Mouse (Mus musculus) forebrain, embryonic 12.5 days (tissue): ENCODE data around the gene Fbxw8. TPM values are rescaled to one million over a fixed set of nuclear protein-coding genes. Genes with fewer than 3 reads are reported as not detected.

ENCODE experiments used
- ATAC-seq: fragments of 200-750 bp; cut with Nextera tagmentation; 2 replicates; pipeline ENCODE4 v1.8.0; 2017; ENCODE audit warnings: moderate TSS enrichment; ENCODE audit not compliant: low FRiP score
- H3K27ac ChIP-seq: fragments of 300-500 bp; sonication (generic); 2 replicates; pipeline ENCODE4 v1.5.1; 2016; ENCODE audit warnings: mild to moderate bottlenecking
- H3K27me3 ChIP-seq: fragments of 300-500 bp; sonication (generic); 2 replicates; pipeline ENCODE4 v1.6.1; 2016; ENCODE audit warnings: mild to moderate bottlenecking
- H3K36me3 ChIP-seq: fragments of 300-500 bp; sonication (generic); replicated peaks from 2 replicates; pipeline ENCODE4 v1.6.1; 2016; ENCODE audit warnings: mild to moderate bottlenecking
- H3K4me1 ChIP-seq: fragments of 300-500 bp; sonication (generic); 2 replicates; pipeline ENCODE4 v1.6.1; 2016
- H3K4me2 ChIP-seq: fragments of 300-500 bp; sonication (generic); 2 replicates; pipeline ENCODE4 v1.6.1; 2016; ENCODE audit warnings: mild to moderate bottlenecking, moderate library complexity
- H3K4me3 ChIP-seq: fragments of 300-500 bp; sonication (generic); replicated peaks from 2 replicates; pipeline ENCODE4 v1.5.1; 2016; ENCODE audit warnings: mild to moderate bottlenecking
- H3K9ac ChIP-seq: fragments of 300-500 bp; sonication (generic); 2 replicates; pipeline ENCODE4 v1.6.1; 2016; ENCODE audit warnings: mild to moderate bottlenecking
- H3K9me3 ChIP-seq: fragments of 300-500 bp; sonication (generic); 2 replicates; pipeline ENCODE4 v1.6.1; 2016
- WGBS: fragments of 180-500 bp; shearing (Covaris S2); methylation state at CpG from one replicate; pipeline ENCODE4 v1.1.7; 2016; 5-methylcytosine and 5-hydroxymethylcytosine counted together
- polyA plus RNA-seq: library from polyadenylated mRNA; unstranded; fragments of >200 nt; fragmentation: Nextera tagmentation; extraction: Ambion mirVana; gene quantifications from 2 replicates; pipeline ENCODE4 v1.2.1, GENCODE M21; 2016

Fbxw8 gene
- polyA plus RNA-seq, 1 experiment from 2014 or later, result 41.5 TPM

DNA sequence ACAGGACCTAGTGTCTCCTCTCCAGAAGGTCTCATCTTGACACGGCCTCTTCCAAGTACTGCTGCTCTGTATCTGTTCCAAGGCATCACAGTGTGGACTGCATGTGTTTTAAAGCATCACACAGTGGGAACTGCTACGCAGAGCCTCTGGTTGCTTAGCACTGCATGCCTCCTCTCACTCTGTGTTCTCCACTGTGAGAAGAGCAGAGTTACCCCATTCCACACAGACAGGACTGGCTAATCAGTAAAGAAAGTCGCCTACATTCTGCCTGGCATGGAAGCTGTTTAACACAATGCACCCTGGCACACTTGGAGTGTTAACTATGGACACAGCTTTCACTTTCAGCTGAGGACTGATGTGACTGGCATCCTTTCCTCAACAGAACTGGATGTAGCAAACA lies 58.9 kb downstream of the Fbxw8 start:
- Histone ChIP-seq H3K9me3 (no peaks in the 10 kb centered on the region), H3K9ac (no peak overlapping the region), H3K4me3 (no peak overlapping the region), H3K27me3 (no peaks in the 10 kb centered on the region), H3K4me2 (no peak overlapping the region), H3K4me1 (peaks cover 22% of the 10 kb centered on the region), H3K27ac (no peak overlapping the region), H3K36me3 (peaks cover 45% of the 10 kb centered on the region)
- no peak for ATAC-seq
- WGBS, result 91% methylated on average over 3 of the region's 3 CpGs

GRCm38 (mm10) chr5:118095849-118096248 lies 59.4 kb downstream of the Fbxw8 start:
- no peak overlapping the region for H3K9ac ChIP-seq
- no peaks in the 10 kb centered on the region for H3K27me3 ChIP-seq
- H3K4me2 ChIP-seq, result no peak overlapping the region
- H3K27ac ChIP-seq, result no peak overlapping the region
- 87% methylated on average over 4 of the region's 4 CpGs for WGBS
- H3K4me3 ChIP-seq, result no peak overlapping the region
- H3K4me1 ChIP-seq, result peaks cover 22% of the 10 kb centered on the region
- H3K9me3 ChIP-seq, result no peaks in the 10 kb centered on the region
- ATAC-seq, result no peak
- peaks cover 49% of the 10 kb centered on the region for H3K36me3 ChIP-seq

DNA sequence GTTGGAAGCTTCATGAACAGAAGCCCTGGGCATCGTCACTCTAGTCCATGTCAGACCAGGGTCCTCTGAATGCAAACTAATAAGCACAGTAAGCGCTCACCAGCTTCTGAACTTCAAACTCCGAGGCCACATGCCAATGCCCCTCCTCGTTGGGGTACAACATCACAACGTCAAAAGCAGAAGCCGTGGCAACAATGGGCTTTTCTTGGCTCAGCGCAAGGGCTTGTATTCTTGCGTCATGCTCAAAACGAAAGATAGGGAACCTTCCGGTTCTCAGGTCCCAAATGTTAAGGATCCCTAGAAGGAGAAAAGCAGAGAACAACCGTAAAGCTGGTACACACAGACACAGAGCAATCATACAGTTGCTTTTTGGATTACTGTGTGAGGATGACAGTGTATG lies 59.8 kb downstream of the Fbxw8 start:
- no peak overlapping the region for H3K4me2 ChIP-seq
- H3K9ac ChIP-seq, result no peak overlapping the region
- 87% methylated on average over 11 of the region's 11 CpGs for WGBS
- H3K9me3 ChIP-seq, result no peaks in the 10 kb centered on the region
- no peak for ATAC-seq
- H3K4me1 ChIP-seq, result peaks cover 19% of the 10 kb centered on the region
- no peak overlapping the region for H3K4me3 ChIP-seq
- H3K36me3 ChIP-seq, result peaks cover 54% of the 10 kb centered on the region
- H3K27ac ChIP-seq, result no peak overlapping the region
- no peaks in the 10 kb centered on the region for H3K27me3 ChIP-seq

- no peak overlapping the region for H3K4me3 ChIP-seq
- H3K9ac ChIP-seq, result no peak overlapping the region
- peak overlapping the region; percentile 9 for H3K27ac ChIP-seq
- 78% methylated on average over 11 of the region's 11 CpGs for WGBS
- no peaks in the 10 kb centered on the region for H3K27me3 ChIP-seq
- H3K9me3 ChIP-seq, result no peaks in the 10 kb centered on the region
- ATAC-seq, result no peak
- H3K4me2 ChIP-seq, result no peak overlapping the region
- peaks cover 19% of the 10 kb centered on the region for H3K4me1 ChIP-seq
- H3K36me3 ChIP-seq, result peaks cover 57% of the 10 kb centered on the region
These were observed 61.8 kb downstream of the Fbxw8 start for GRCm38 (mm10) chr5:118093321-118094035.

GRCm38 (mm10) chr5:118090837-118091236 lies 64.4 kb downstream of the Fbxw8 start:
- Histone ChIP-seq H3K4me3 (no peak overlapping the region), H3K36me3 (peaks cover 51% of the 10 kb centered on the region)
- WGBS, result 95% methylated on average over 2 of the region's 2 CpGs

DNA sequence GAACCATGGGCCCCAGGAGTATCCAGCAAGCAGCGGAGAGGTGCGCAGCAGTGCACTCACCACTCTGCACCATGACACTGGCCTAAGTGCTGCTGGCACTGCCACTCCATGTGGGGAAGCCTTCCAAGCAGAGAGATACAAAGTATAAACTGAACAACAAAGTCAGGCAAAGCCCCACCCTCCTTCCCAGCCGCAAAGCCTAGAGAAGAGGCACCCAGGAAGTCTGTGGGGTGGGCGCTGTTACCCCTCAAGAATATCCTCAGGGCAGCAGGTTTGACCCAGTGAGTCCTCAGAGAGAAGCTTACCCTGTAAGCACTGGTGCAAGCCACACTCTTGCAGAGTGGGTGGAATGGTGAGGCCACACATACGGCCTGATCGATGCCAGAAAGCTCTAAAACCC lies 65.2 kb downstream of the Fbxw8 start:
- peak overlapping the region; percentile 75 for H3K27ac ChIP-seq
- no peak; the same call in 1 of the 2 replicates for ATAC-seq

More at GRCm38 (mm10) chr5:118090837-118091236, 64.4 kb downstream of the Fbxw8 start:
- no peak overlapping the region for H3K27ac ChIP-seq
- H3K4me1 ChIP-seq, result peaks cover 24% of the 10 kb centered on the region
- no peak for ATAC-seq
- H3K9ac ChIP-seq, result no peak overlapping the region
- H3K9me3 ChIP-seq, result no peaks in the 10 kb centered on the region
- no peaks in the 10 kb centered on the region for H3K27me3 ChIP-seq
- no peak overlapping the region for H3K4me2 ChIP-seq

GRCm38 (mm10) chr5:118089102-118089501 lies 66.2 kb downstream of the Fbxw8 start:
- H3K9me3 ChIP-seq, result no peaks in the 10 kb centered on the region
- H3K9ac ChIP-seq, result peak overlapping the region; percentile 7; the same call in 1 of the 2 replicates
- no peak overlapping the region for H3K4me3 ChIP-seq
- H3K27ac ChIP-seq, result peak overlapping the region; percentile 75
- H3K36me3 ChIP-seq, result peaks cover 38% of the 10 kb centered on the region
- H3K27me3 ChIP-seq, result no peaks in the 10 kb centered on the region
- H3K4me2 ChIP-seq, result 0 out of 2 replicates have a peak overlapping the region, but pooled peaks have one; percentile 19
- peak; percentile 90 for ATAC-seq
- H3K4me1 ChIP-seq, result peaks cover 39% of the 10 kb centered on the region
- 39% methylated on average over 7 of the region's 7 CpGs for WGBS

More for the DNA sequence above, 65.2 kb downstream of the Fbxw8 start:
- H3K27me3 ChIP-seq, result no peaks in the 10 kb centered on the region
- H3K36me3 ChIP-seq, result peaks cover 48% of the 10 kb centered on the region
- H3K9ac ChIP-seq, result no peak overlapping the region
- no peak overlapping the region for H3K4me3 ChIP-seq
- peaks cover 29% of the 10 kb centered on the region for H3K4me1 ChIP-seq
- no peaks in the 10 kb centered on the region for H3K9me3 ChIP-seq
- H3K4me2 ChIP-seq, result no peak overlapping the region
- WGBS, result over 99% methylated on average over 6 of the region's 6 CpGs

GRCm38 (mm10) chr5:118086956-118087355 lies 68.3 kb downstream of the Fbxw8 start:
- Histone ChIP-seq H3K27me3 (no peaks in the 10 kb centered on the region), H3K4me3 (no peak overlapping the region), H3K27ac (no peak overlapping the region), H3K9me3 (no peaks in the 10 kb centered on the region), H3K36me3 (peaks cover 21% of the 10 kb centered on the region), H3K9ac (no peak overlapping the region), H3K4me2 (no peak overlapping the region), H3K4me1 (peaks cover 58% of the 10 kb centered on the region)
- 77% methylated on average over 7 of the region's 7 CpGs for WGBS
- ATAC-seq, result no peak

DNA sequence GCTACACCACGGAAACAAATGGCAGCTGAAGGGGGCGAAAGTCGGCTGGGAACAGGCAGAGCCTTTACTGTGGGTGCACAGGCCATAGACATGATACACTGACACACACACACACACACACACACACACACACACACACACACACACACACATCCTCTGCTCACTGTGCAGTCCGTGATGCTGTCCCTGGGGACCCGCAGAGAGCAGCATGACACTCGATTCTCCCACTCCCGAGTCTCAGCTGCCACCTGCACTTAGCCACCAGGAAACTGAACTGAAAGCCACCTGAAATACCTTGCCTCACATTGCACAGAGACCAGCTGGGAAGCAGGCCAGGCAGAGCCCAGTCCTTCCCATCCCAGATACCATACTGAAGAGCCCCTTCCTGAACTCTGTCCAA lies 70.0 kb downstream of the Fbxw8 start:
- Histone ChIP-seq H3K27ac (0 out of 2 replicates have a peak overlapping the region, but pooled peaks have one; percentile 19), H3K9me3 (no peaks in the 10 kb centered on the region), H3K27me3 (no peaks in the 10 kb centered on the region), H3K4me2 (no peak overlapping the region), H3K9ac (no peak overlapping the region), H3K4me3 (no peak overlapping the region), H3K4me1 (peaks cover 74% of the 10 kb centered on the region), H3K36me3 (peaks cover 4% of the 10 kb centered on the region; the same call in 1 of the 2 replicates)
- WGBS, result 76% methylated on average over 7 of the region's 7 CpGs
- no peak for ATAC-seq

DNA sequence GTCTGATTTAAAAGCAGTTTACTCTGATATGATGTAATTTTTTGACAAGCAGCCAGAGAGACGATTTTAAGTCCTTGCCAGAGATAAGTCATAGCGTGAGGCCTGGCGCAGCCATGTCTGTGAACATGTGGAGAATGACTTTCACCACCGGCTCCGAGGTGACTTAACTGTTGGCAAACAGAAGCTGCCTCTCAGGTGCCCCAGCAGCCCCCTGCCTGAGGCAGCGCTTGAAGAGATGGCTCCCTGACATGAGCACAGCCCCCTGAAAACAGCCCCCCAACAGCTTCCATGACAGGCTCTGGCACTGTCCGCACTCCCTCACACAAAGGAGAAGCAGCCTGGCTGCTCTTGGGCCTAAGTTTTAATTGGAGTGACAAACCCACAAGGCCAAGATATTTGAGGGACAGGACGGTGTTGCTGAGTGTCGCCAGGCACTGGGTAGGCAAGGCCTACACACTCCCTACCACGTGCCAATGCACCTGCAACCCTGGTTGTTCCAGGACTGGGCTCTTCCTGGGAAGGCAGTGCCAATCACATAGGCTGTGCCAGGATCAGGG lies 71.0 kb downstream of the Fbxw8 start:
- Histone ChIP-seq H3K4me1 (peaks cover 74% of the 10 kb centered on the region), H3K27ac (peak overlapping the region; percentile 71), H3K9ac (no peak overlapping the region), H3K4me3 (no peak overlapping the region), H3K27me3 (no peaks in the 10 kb centered on the region), H3K36me3 (no peaks in the 10 kb centered on the region), H3K9me3 (no peaks in the 10 kb centered on the region), H3K4me2 (no peak overlapping the region)
- WGBS, result 76% methylated on average over 10 of the region's 10 CpGs
- ATAC-seq, result no peak

- whole genome bisulfite sequencing, result 62% methylated on average over 12 of the region's 12 CpGs
- Histone ChIP-seq H3K36me3 (no peaks in the 10 kb centered on the region), H3K4me2 (no peak overlapping the region), H3K4me1 (peaks cover 76% of the 10 kb centered on the region), H3K4me3 (no peak overlapping the region), H3K9me3 (no peaks in the 10 kb centered on the region), H3K9ac (no peak overlapping the region), H3K27ac (peak overlapping the region; percentile 63), H3K27me3 (no peaks in the 10 kb centered on the region)
- ATAC-seq, result 0 out of 2 replicates have a peak, but pooled peaks have one; percentile 19
These were observed 72.1 kb downstream of the Fbxw8 start for GRCm38 (mm10) chr5:118083060-118083638.

GRCm38 (mm10) chr5:118081996-118082395 lies 73.3 kb downstream of the Fbxw8 start:
- no peaks in the 10 kb centered on the region for H3K27me3 ChIP-seq
- H3K9me3 ChIP-seq, result no peaks in the 10 kb centered on the region
- H3K4me2 ChIP-seq, result no peak overlapping the region
- no peak for ATAC-seq
- H3K9ac ChIP-seq, result no peak overlapping the region
- peaks cover 83% of the 10 kb centered on the region for H3K4me1 ChIP-seq
- no peak overlapping the region for H3K27ac ChIP-seq
- no peak overlapping the region for H3K4me3 ChIP-seq
- H3K36me3 ChIP-seq, result peaks cover 8% of the 10 kb centered on the region; the same call in 1 of the 2 replicates
- 73% methylated on average over 6 of the region's 6 CpGs for WGBS
